In genomic region chr11:104318940-104319781, GRCm38 (mm10) we compare ENCODE assay signal across 8 mouse cellular contexts.
DNase-seq lines count a peak whose midpoint lies in the region; ATAC-seq and TF ChIP-seq lines count a peak whose summit lies in the region.

No protein-coding gene starts in this region.

- H3K4me1 ChIP-seq in forebrain, embryonic 15.5 days = peaks cover 14% of the 10 kb centered on the region
- H3K4me1 ChIP-seq in intestine, embryonic 14.5 days (replicated peaks; ENCODE audit: control insufficient read depth, insufficient read depth, low read length) = peaks cover 12% of the 10 kb centered on the region
- H3K4me1 ChIP-seq in small intestine, adult 2 months (ENCODE audit: control insufficient read depth, insufficient read depth, insufficient read length, low read length) = peaks cover 18% of the 10 kb centered on the region

- ATAC-seq in forebrain, embryonic 15.5 days (replicated peaks) = peak; percentile 55
- peak; percentile 76 for ATAC-seq in intestine, embryonic 14.5 days (replicated peaks; ENCODE audit: low FRiP score, low TSS enrichment, low read depth)
- no peak for ATAC-seq in inflammation-experienced regulatory T-cells, adult 6 months

- H3K9ac ChIP-seq in forebrain, embryonic 15.5 days (replicated peaks) = peak overlapping the region; percentile 18; the same call in 1 of the 2 replicates
- H3K9ac ChIP-seq in intestine, embryonic 14.5 days (ENCODE audit: low read length) = peak overlapping the region; percentile 42

- no peak for TF ChIP-seq POLR2A in small intestine, adult 2 months (IDR thresholded peaks at IDR 0.05; ENCODE audit: low read depth, low read length)

- WGBS in forebrain, embryonic 15.5 days = 3% methylated on average over 24 of the region's 24 CpGs
- 3% methylated on average over 24 of the region's 24 CpGs for WGBS in intestine, embryonic 14.5 days
- 2% methylated on average over 24 of the region's 24 CpGs for WGBS in small intestine, adult 2 months

- H3K9me3 ChIP-seq in forebrain, embryonic 15.5 days = no peaks in the 10 kb centered on the region
- H3K9me3 ChIP-seq in intestine, embryonic 14.5 days (ENCODE audit: control insufficient read depth, low read length) = no peaks in the 10 kb centered on the region

- peak overlapping the region; percentile 55 for H3K4me2 ChIP-seq in forebrain, embryonic 15.5 days (replicated peaks)
- peak overlapping the region; percentile 65 for H3K4me2 ChIP-seq in intestine, embryonic 14.5 days (ENCODE audit: low read length)

- no peaks in the 10 kb centered on the region for H3K27me3 ChIP-seq in forebrain, embryonic 15.5 days
- no peaks in the 10 kb centered on the region for H3K27me3 ChIP-seq in intestine, embryonic 14.5 days (replicated peaks; ENCODE audit: control insufficient read depth, insufficient read depth, low read length)
- H3K27me3 ChIP-seq in small intestine, adult 2 months (ENCODE audit: control insufficient read depth, insufficient read depth, low read length) = no peaks in the 10 kb centered on the region

- H3K4me3 ChIP-seq in forebrain, embryonic 15.5 days = peak overlapping the region; percentile 32
- peak overlapping the region; percentile 36 for H3K4me3 ChIP-seq in intestine, embryonic 14.5 days (ENCODE audit: low read depth, low read length)
- H3K4me3 ChIP-seq in small intestine, adult 2 months (ENCODE audit: low read depth, low read length) = peak overlapping the region; percentile 51

- peak; percentile 3 for DNase-seq in right cerebral cortex, postnatal 14 days
- DNase-seq in right cerebral cortex, postnatal 36 days (ENCODE audit: low spot score in 2 of 2) = no peak
- DNase-seq in cerebellum, adult 18-20 months = peak; percentile 63 to 72
- peak; percentile 84 for DNase-seq in intestine, embryonic 14.5 days (ENCODE audit: low spot score)
- peak; percentile 67 for DNase-seq in lung, postnatal 10 days

- H3K27ac ChIP-seq in forebrain, embryonic 15.5 days (replicated peaks) = no peak overlapping the region
- peak overlapping the region; percentile 86 for H3K27ac ChIP-seq in intestine, embryonic 14.5 days (ENCODE audit: low read depth)
- H3K27ac ChIP-seq in small intestine, adult 2 months (ENCODE audit: insufficient read depth, low read depth, low read length) = 0 out of 2 replicates have a peak overlapping the region, but pooled peaks have one; percentile 0

- TF ChIP-seq CTCF in small intestine, adult 2 months (IDR thresholded peaks at IDR 0.05; ENCODE audit: extremely low read depth, insufficient read length, insufficient replicate concordance, low read depth, low read length) = no peak

- peaks cover 27% of the 10 kb centered on the region for H3K36me3 ChIP-seq in forebrain, embryonic 15.5 days
- no peaks in the 10 kb centered on the region for H3K36me3 ChIP-seq in intestine, embryonic 14.5 days (ENCODE audit: control insufficient read depth, insufficient read depth, low read length)
- H3K36me3 ChIP-seq in small intestine, adult 2 months (ENCODE audit: control insufficient read depth, insufficient read depth, low read length) = no peaks in the 10 kb centered on the region

Comparison
In these comparisons a context has a peak if more than half of its experiments do, and no peak if none do; other contexts are left out.
1. DNase-seq: peak in right cerebral cortex, postnatal 14 days (single experiment), cerebellum, adult 18-20 months (2 of 2), intestine, embryonic 14.5 days (single experiment) and lung, postnatal 10 days (single experiment); none in right cerebral cortex, postnatal 36 days (0 of 2).
2. Peak in every context shown above with its lines, with median percentiles within 50 percentile points of each other: H3K4me3 ChIP-seq.